Mouse (Mus musculus) gastrocnemius, postnatal 25 days (tissue): Measurements from ENCODE around the gene Nckap1. TPM values are rescaled to one million over a fixed set of nuclear protein-coding genes. Genes with fewer than 3 reads are reported as not detected.
A peak's percentile ranks its signal among the peaks of the same experiment; 100 is the strongest.
"Not testable (repeated sequence)": the region's sequence is repeated elsewhere in the genome, so short reads cannot be mapped to it uniquely, and the experiment has no call there.

Experiments
- DNase-seq: peaks from one replicate; pipeline ENCODE4 v3.0.0; 2022
- microRNA-seq, 2 experiments: library from miRNA; unstranded; fragments of <30 nt; microRNA quantifications; one replicate each; pipeline ENCODE4 v1.2.0; 2021; ENCODE audit warnings: borderline replicate concordance in 2 of 2
- total RNA-seq, 2 experiments: library from RNA; stranded (reverse); gene quantifications; 1 replicate in 1 of 2; 2 replicates in 1 of 2; pipeline ENCODE4 v1.2.3; 2021

The Nckap1 gene
- total RNA-seq, 2 experiments from 2014 or later = 42.1 to 49.0 TPM

- DNase-seq = no peak
These were observed 20.4 kb downstream of the Nckap1 start for GRCm38 (mm10) chr2:80560773-80561172.

- DNase-seq = no peak
These were observed 21.5 kb downstream of the Nckap1 start for GRCm38 (mm10) chr2:80559655-80560054.

- no peak for DNase-seq
These were observed 26.7 kb downstream of the Nckap1 start for GRCm38 (mm10) chr2:80554442-80554841.

- DNase-seq = no peak
These were observed 31.5 kb downstream of the Nckap1 start for GRCm38 (mm10) chr2:80549704-80550103.

- no peak for DNase-seq
These were observed 33.3 kb downstream of the Nckap1 start for GRCm38 (mm10) chr2:80547901-80548300.

GRCm38 (mm10) chr2:80542801-80543200 is 38.4 kb downstream of the Nckap1 start:
- DNase-seq = no peak

- DNase-seq = no peak
These were observed 44.0 kb downstream of the Nckap1 start for GRCm38 (mm10) chr2:80537156-80537555.

- DNase-seq = no peak
These were observed 44.6 kb downstream of the Nckap1 start for GRCm38 (mm10) chr2:80536608-80537007.

- DNase-seq = no peak
These were observed 56.9 kb downstream of the Nckap1 start for GRCm38 (mm10) chr2:80524275-80524674.

- no peak for DNase-seq
These were observed 75.0 kb downstream of the Nckap1 start for GRCm38 (mm10) chr2:80506051-80506802.

- no peak for DNase-seq
These were observed 79.0 kb downstream of the Nckap1 start for GRCm38 (mm10) chr2:80502132-80502531.

GRCm38 (mm10) chr2:80495304-80495703 is 85.9 kb downstream of the Nckap1 start:
- DNase-seq = not testable (repeated sequence)

GRCm38 (mm10) chr2:80486851-80487250 is 94.3 kb downstream of the Nckap1 start:
- peak; percentile 70 for DNase-seq

GRCm38 (mm10) chr2:80484951-80485350 is 96.2 kb downstream of the Nckap1 start:
- no peak for DNase-seq

GRCm38 (mm10) chr2:80475831-80476230 is 105.3 kb downstream of the Nckap1 start:
- no peak for DNase-seq

- DNase-seq = no peak
These were observed 106.9 kb downstream of the Nckap1 start for GRCm38 (mm10) chr2:80474247-80474796.

- DNase-seq = no peak
These were observed 115.0 kb downstream of the Nckap1 start for GRCm38 (mm10) chr2:80465991-80466821.

GRCm38 (mm10) chr2:80461827-80462226 is 119.4 kb downstream of the Nckap1 start:
- DNase-seq = no peak

Small RNAs within 50 kb of the gene (microRNA-seq; reads per million reads assigned to microRNA genes)
- 0 reads per million in 2 experiments for gene Mir684-1

Other genes with a start within 250 kb of the Nckap1 start
- 10 to 100 TPM; 29.5 to 41.9 TPM for gene Frzb, start 133.8 kb downstream of the Nckap1 start, total RNA-seq
- 1 to 10 TPM; 8.5 TPM for gene Dusp19, start 35.7 kb upstream of the Nckap1 start, total RNA-seq
- gene Nup35, start 35.9 kb upstream of the Nckap1 start, total RNA-seq = 1 to 10 TPM; 7.9 to 9.5 TPM